ENCODE assay signal across 8 mouse cellular contexts in genomic region chr9:105693854-105694253, GRCm38 (mm10). TPM values are rescaled to one million over a fixed set of nuclear protein-coding genes. Genes with fewer than 3 reads are reported as not detected.
A peak's percentile ranks its signal among the peaks of the same experiment; 100 is the strongest.
DNase-seq lines count a peak whose midpoint lies in the region; ATAC-seq and TF ChIP-seq lines count a peak whose summit lies in the region.

No protein-coding gene starts in this region.

- no peaks in the 10 kb centered on the region for H3K4me1 ChIP-seq in forebrain, embryonic 14.5 days (ENCODE audit: control insufficient read depth, insufficient read depth, low read length)
- no peaks in the 10 kb centered on the region; the same call in 1 of the 2 replicates for H3K4me1 ChIP-seq in hindbrain, embryonic 16.5 days (ENCODE audit: control insufficient read depth, insufficient read depth, low read depth, low read length)
- H3K4me1 ChIP-seq in midbrain, embryonic 11.5 days (ENCODE audit: control insufficient read depth, insufficient read depth, low read length): no peaks in the 10 kb centered on the region

- peak; percentile 89 for DNase-seq in NIH3T3 (ENCODE audit: low read depth)
- peak; percentile 56 for DNase-seq in brain, adult 2 months (ENCODE audit: low read depth, low spot score)
- peak; percentile 65 for DNase-seq in forebrain, embryonic 14.5 days (ENCODE audit: low spot score)
- DNase-seq in left cerebral cortex, adult 2 months (ENCODE audit: extremely low spot score in 1 of 2, low spot score in 2 of 2): peak; percentile 59 to 74
- DNase-seq in midbrain, embryonic 11.5 days (ENCODE audit: low spot score, missing footprints): peak; percentile 96
- peak; percentile 22 to 34 for DNase-seq in spleen, postnatal 36 days (ENCODE audit: low spot score in 2 of 2)
- no peak for DNase-seq in T-cell, adult 2 months (ENCODE audit: low spot score)

- TF ChIP-seq CTCF in left cerebral cortex, adult 2 months (IDR thresholded peaks at IDR 0.05): peak; percentile 78

- ATAC-seq in forebrain, embryonic 14.5 days: peak; percentile 26; the same call in 1 of the 2 replicates
- ATAC-seq in hindbrain, embryonic 16.5 days: peak; percentile 65
- peak; percentile 44; the same call in 1 of the 2 replicates for ATAC-seq in midbrain, embryonic 11.5 days (ENCODE audit: low FRiP score)

- H3K27me3 ChIP-seq in forebrain, embryonic 14.5 days (replicated peaks; ENCODE audit: control insufficient read depth, insufficient read depth, low read length): no peaks in the 10 kb centered on the region
- H3K27me3 ChIP-seq in hindbrain, embryonic 16.5 days (replicated peaks; ENCODE audit: control insufficient read depth, insufficient read depth, low read length): no peaks in the 10 kb centered on the region
- H3K27me3 ChIP-seq in midbrain, embryonic 11.5 days (ENCODE audit: control insufficient read depth, insufficient read depth, low read length): no peaks in the 10 kb centered on the region

- intact Hi-C loops in left cerebral cortex, adult 2 months (cut with DNase I): loop anchor here (1.0 to 5.0 kb wide), 6 partner anchors 27 to 419 kb away; no protein-coding TSS in a partner anchor

- H3K4me2 ChIP-seq in forebrain, embryonic 14.5 days (ENCODE audit: low read length): no peak overlapping the region
- H3K4me2 ChIP-seq in hindbrain, embryonic 16.5 days (ENCODE audit: low read length): no peak overlapping the region
- H3K4me2 ChIP-seq in midbrain, embryonic 11.5 days: no peak overlapping the region

- no peak overlapping the region for H3K27ac ChIP-seq in forebrain, embryonic 14.5 days (ENCODE audit: low read depth, low read length)
- no peak overlapping the region for H3K27ac ChIP-seq in hindbrain, embryonic 16.5 days (ENCODE audit: low read depth, low read length)
- H3K27ac ChIP-seq in left cerebral cortex, adult 2 months: peak overlapping the region; percentile 89
- H3K27ac ChIP-seq in midbrain, embryonic 11.5 days (ENCODE audit: low read depth, low read length): no peak overlapping the region

- 0 out of 2 replicates have a peak, but pooled peaks cover 4% of the 10 kb centered on the region for H3K36me3 ChIP-seq in forebrain, embryonic 14.5 days (ENCODE audit: control insufficient read depth, insufficient read depth, low read length)
- no peaks in the 10 kb centered on the region; the same call in 1 of the 2 replicates for H3K36me3 ChIP-seq in hindbrain, embryonic 16.5 days (ENCODE audit: control insufficient read depth, insufficient read depth, low read length)
- no peaks in the 10 kb centered on the region for H3K36me3 ChIP-seq in midbrain, embryonic 11.5 days (ENCODE audit: control insufficient read depth, insufficient read depth, low read length)

- H3K9me3 ChIP-seq in forebrain, embryonic 14.5 days (replicated peaks; ENCODE audit: control insufficient read depth, low read length): no peaks in the 10 kb centered on the region
- no peaks in the 10 kb centered on the region for H3K9me3 ChIP-seq in hindbrain, embryonic 16.5 days (ENCODE audit: control insufficient read depth, low read length)
- no peaks in the 10 kb centered on the region for H3K9me3 ChIP-seq in midbrain, embryonic 11.5 days (ENCODE audit: control insufficient read depth, low read length)

- H3K9ac ChIP-seq in forebrain, embryonic 14.5 days (ENCODE audit: low read length): no peak overlapping the region
- H3K9ac ChIP-seq in hindbrain, embryonic 16.5 days (ENCODE audit: low read depth, low read length): no peak overlapping the region
- no peak overlapping the region for H3K9ac ChIP-seq in midbrain, embryonic 11.5 days (ENCODE audit: low read length)

- 3% methylated on average over 5 of the region's 5 CpGs for WGBS in forebrain, embryonic 14.5 days
- whole genome bisulfite sequencing in hindbrain, embryonic 16.5 days: 9% methylated on average over 5 of the region's 5 CpGs
- 7% methylated on average over 5 of the region's 5 CpGs for WGBS in midbrain, embryonic 11.5 days

- H3K4me3 ChIP-seq in forebrain, embryonic 14.5 days (ENCODE audit: low read depth, low read length): no peak overlapping the region
- H3K4me3 ChIP-seq in hindbrain, embryonic 16.5 days (ENCODE audit: low read length): no peak overlapping the region
- H3K4me3 ChIP-seq in left cerebral cortex, adult 2 months: no peak overlapping the region
- no peak overlapping the region for H3K4me3 ChIP-seq in midbrain, embryonic 11.5 days (ENCODE audit: low read depth, low read length)

RNA-seq across cellular contexts. Expression of gene Pik3r4, which starts 51.1 kb away (rescaled TPM):
- 18.2 and 19.0 TPM in 2 replicates for polyA plus RNA-seq in forebrain, embryonic 14.5 days (2014; fragmentation: Nextera tagmentation; extraction: Ambion mirVana)
- 16.3 and 17.7 TPM in 2 replicates for polyA plus RNA-seq in hindbrain, embryonic 16.5 days (2015; fragmentation: Nextera tagmentation; extraction: Ambion mirVana)
- total RNA-seq in left cerebral cortex, adult 2 months (2021): 10 to 100 TPM; 43.0 to 43.7 TPM
- polyA plus RNA-seq in midbrain, embryonic 11.5 days (2014; fragmentation: Nextera tagmentation; extraction: Ambion mirVana): 25.4 and 27.4 TPM in 2 replicates
